Mouse (Mus musculus): ENCODE measurements at regions not wholly inside any gene's neighbourhood (a gene's known extent, or its start where the extent isn't known, plus 50 kb on each side); places are given as distances from the start of the nearest gene placed in this dataset.
"Not testable (repeated sequence)": the region's sequence is repeated elsewhere in the genome, so short reads cannot be mapped to it uniquely, and the experiment has no call there.

GRCm38 (mm10) chr4:110093040-110093820 lies 115.4 kb downstream of the Dmrta2 start:
- no peak overlapping the region for H3K9ac ChIP-seq (replicated peaks)
- H3K27me3 ChIP-seq (replicated peaks) = no peaks in the 10 kb centered on the region
- H3K4me1 ChIP-seq = peaks cover 10% of the 10 kb centered on the region; the same call in 1 of the 2 replicates
- WGBS = 90% methylated on average over 6 of the region's 6 CpGs
- H3K4me3 ChIP-seq (replicated peaks) = no peak overlapping the region
- H3K36me3 ChIP-seq = no peaks in the 10 kb centered on the region
- H3K9me3 ChIP-seq (replicated peaks) = no peaks in the 10 kb centered on the region
- no peak overlapping the region for H3K4me2 ChIP-seq
- H3K27ac ChIP-seq (replicated peaks) = no peak overlapping the region
- no peak for ATAC-seq (ENCODE audit: low FRiP score)

GRCm38 (mm10) chr4:110094541-110094940 lies 116.7 kb downstream of the Dmrta2 start:
- no peaks in the 10 kb centered on the region for H3K27me3 ChIP-seq (replicated peaks)
- H3K9me3 ChIP-seq (replicated peaks) = no peaks in the 10 kb centered on the region
- no peak overlapping the region for H3K27ac ChIP-seq (replicated peaks)
- no peak overlapping the region for H3K4me2 ChIP-seq
- WGBS = 93% methylated on average over 1 of the region's 1 CpGs
- no peaks in the 10 kb centered on the region for H3K36me3 ChIP-seq
- no peak overlapping the region for H3K9ac ChIP-seq (replicated peaks)
- ATAC-seq (ENCODE audit: low FRiP score) = no peak
- peaks cover 10% of the 10 kb centered on the region; the same call in 1 of the 2 replicates for H3K4me1 ChIP-seq
- no peak overlapping the region for H3K4me3 ChIP-seq (replicated peaks)

DNA sequence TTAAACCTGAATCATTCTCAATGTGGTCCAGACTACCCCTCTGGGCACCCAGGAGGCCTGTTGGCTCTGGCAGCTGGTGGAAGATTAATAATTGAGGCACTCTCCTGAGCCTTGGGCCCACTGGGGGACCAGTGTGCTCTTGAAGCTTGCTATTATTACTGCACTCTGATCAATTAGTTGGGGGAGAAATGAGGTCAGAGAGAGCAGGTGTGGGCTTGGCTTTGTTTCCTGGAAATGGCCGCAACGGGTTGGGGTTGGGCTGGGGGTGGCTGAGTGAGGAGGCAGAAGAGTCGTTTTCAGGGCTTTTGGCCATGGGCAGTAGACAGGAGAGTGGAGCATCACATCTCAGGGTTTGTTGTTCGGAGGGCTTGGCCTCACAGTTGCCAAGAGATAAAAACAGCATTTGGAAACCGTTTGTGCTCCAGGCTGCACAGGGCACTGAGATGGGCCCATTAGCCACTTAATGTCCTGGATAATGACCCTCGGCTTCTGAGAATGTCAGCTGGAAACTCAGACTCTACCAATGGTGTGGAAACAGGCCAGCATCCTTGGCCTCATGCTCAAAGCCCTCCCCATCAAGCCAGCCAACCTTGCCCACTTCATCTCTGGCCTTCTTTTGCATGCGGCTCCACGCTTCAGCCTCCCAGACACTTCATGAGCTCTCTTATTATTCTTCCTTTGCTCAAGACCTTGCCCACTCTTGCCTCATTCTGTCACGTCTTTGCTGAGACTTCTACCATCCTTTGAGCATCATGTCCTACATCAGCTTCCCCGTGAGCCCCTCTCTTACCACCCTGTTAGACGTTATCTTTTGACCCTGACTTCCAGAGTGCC lies 118.1 kb downstream of the Dmrta2 start:
- WGBS = 52% methylated on average over 11 of the region's 11 CpGs
- Histone ChIP-seq H3K36me3 (no peaks in the 10 kb centered on the region), H3K9ac (replicated peaks) (no peak overlapping the region), H3K4me3 (replicated peaks) (no peak overlapping the region), H3K4me1 (peaks cover 10% of the 10 kb centered on the region; the same call in 1 of the 2 replicates), H3K27me3 (replicated peaks) (no peaks in the 10 kb centered on the region), H3K4me2 (no peak overlapping the region), H3K27ac (replicated peaks) (peak overlapping the region; percentile 37; the same call in 1 of the 2 replicates), H3K9me3 (replicated peaks) (no peaks in the 10 kb centered on the region)
- ATAC-seq (ENCODE audit: low FRiP score) = peak; percentile 72

DNA sequence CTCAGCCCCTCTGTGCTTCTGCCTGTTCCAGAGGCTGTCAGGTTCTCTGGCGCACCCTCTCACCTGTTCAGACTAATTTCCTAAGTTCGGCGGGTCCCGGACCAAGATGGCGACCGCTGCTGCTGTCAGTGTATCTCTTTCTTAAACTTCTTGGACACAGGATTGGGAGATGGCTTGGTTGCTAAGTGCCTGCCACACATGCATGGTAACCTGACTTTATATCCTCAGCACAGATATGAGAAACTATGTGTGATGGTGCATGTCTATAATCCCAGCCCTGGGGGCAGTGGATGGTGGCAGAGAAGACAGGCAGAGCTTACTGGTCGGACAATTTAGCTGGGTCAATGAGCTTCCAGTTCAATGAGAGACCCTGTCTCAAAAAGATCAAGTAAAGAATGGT lies 126.3 kb downstream of the Dmrta2 start:
- H3K9ac ChIP-seq (replicated peaks); H3K9me3 ChIP-seq (replicated peaks); H3K4me1 ChIP-seq; H3K36me3 ChIP-seq; H3K4me2 ChIP-seq; H3K27ac ChIP-seq (replicated peaks); H3K27me3 ChIP-seq (replicated peaks); H3K4me3 ChIP-seq (replicated peaks); ATAC-seq (ENCODE audit: low FRiP score): not testable (repeated sequence)
- WGBS = 94% methylated on average over 6 of the region's 7 CpGs

DNA sequence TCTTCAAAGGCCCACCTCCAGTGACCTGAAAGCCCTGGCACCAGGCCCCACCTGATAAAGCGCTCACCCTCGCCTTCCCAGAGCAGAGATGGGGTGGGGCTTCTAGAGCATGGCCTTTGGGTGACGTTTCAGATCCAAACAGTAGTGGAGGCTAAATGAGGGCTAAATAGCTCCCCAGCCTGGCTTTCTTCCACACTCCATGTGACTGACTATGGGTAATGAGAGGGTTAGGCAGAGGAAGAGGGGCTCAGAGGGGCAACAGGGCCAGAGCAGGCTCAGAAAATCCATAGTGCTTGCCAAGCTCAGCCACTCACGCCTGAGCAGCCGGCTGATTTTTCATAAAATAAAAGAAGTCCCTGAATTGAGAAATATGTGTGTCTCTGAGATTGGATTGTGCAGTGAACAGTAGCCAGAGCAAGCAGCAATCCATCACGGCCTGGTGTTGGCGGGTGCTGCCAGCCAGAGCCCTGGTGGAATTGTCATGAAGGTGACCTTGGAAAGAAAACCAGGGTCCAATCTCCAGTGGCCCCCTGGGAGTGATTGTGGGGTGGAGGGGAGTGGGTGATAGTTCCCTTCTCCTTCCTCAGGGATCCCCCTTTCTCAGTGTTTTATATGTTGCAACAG lies 128.9 kb downstream of the Dmrta2 start:
- Histone ChIP-seq H3K4me3 (replicated peaks) (no peak overlapping the region), H3K4me2 (no peak overlapping the region), H3K27me3 (replicated peaks) (no peaks in the 10 kb centered on the region), H3K4me1 (no peaks in the 10 kb centered on the region), H3K27ac (replicated peaks) (0 out of 2 replicates have a peak overlapping the region, but pooled peaks have one; percentile 25), H3K36me3 (no peaks in the 10 kb centered on the region), H3K9me3 (replicated peaks) (no peaks in the 10 kb centered on the region), H3K9ac (replicated peaks) (no peak overlapping the region)
- WGBS = 70% methylated on average over 7 of the region's 7 CpGs
- peak; percentile 59; the same call in 1 of the 2 replicates for ATAC-seq (ENCODE audit: low FRiP score)

- no peak for ATAC-seq (ENCODE audit: low FRiP score)
- Histone ChIP-seq H3K27me3 (replicated peaks) (no peaks in the 10 kb centered on the region), H3K36me3 (no peaks in the 10 kb centered on the region), H3K4me1 (peaks cover 15% of the 10 kb centered on the region), H3K27ac (replicated peaks) (peak overlapping the region; percentile 87), H3K4me2 (no peak overlapping the region), H3K4me3 (replicated peaks) (no peak overlapping the region), H3K9me3 (replicated peaks) (no peaks in the 10 kb centered on the region), H3K9ac (replicated peaks) (no peak overlapping the region)
- 38% methylated on average over 9 of the region's 9 CpGs for WGBS
Measured at GRCm38 (mm10) chr4:110119438-110119837, 141.6 kb downstream of the Dmrta2 start.

- no peaks in the 10 kb centered on the region for H3K9me3 ChIP-seq (replicated peaks)
- peak overlapping the region; percentile 87 for H3K27ac ChIP-seq (replicated peaks)
- no peaks in the 10 kb centered on the region for H3K36me3 ChIP-seq
- no peak overlapping the region for H3K9ac ChIP-seq (replicated peaks)
- peaks cover 15% of the 10 kb centered on the region for H3K4me1 ChIP-seq
- H3K4me3 ChIP-seq (replicated peaks) = no peak overlapping the region
- 20% methylated on average over 3 of the region's 3 CpGs for whole genome bisulfite sequencing
- no peak overlapping the region for H3K4me2 ChIP-seq
- ATAC-seq (ENCODE audit: low FRiP score) = 0 out of 2 replicates have a peak, but pooled peaks have one; percentile 18
- H3K27me3 ChIP-seq (replicated peaks) = no peaks in the 10 kb centered on the region
Measured at GRCm38 (mm10) chr4:110119874-110120273, 142.0 kb downstream of the Dmrta2 start.

DNA sequence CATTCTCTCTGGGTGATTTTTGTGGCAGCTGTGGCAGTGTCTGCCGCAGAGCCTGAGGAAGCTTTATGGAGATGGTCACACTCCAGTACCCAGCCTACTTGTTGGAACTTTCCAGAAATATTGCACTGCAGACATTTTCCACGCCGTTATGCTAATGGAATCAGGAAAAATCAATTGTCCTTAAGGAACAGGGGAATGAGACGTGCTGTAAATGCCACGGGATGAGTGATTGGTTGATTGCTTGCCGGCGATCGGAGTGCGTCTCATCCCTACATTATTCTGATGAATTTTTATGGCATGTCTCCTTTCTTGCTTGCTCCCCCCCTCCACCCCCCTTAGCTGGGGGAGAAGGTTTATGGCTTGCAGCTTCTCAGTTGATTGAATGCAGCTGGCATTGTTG lies 142.9 kb downstream of the Dmrta2 start:
- Histone ChIP-seq H3K27ac (replicated peaks) (peak overlapping the region; percentile 87), H3K4me1 (peaks cover 15% of the 10 kb centered on the region), H3K4me2 (peak overlapping the region; percentile 27), H3K9ac (replicated peaks) (no peak overlapping the region), H3K9me3 (replicated peaks) (no peaks in the 10 kb centered on the region), H3K27me3 (replicated peaks) (no peaks in the 10 kb centered on the region), H3K36me3 (no peaks in the 10 kb centered on the region), H3K4me3 (replicated peaks) (no peak overlapping the region)
- ATAC-seq (ENCODE audit: low FRiP score) = peak; percentile 86
- WGBS = 8% methylated on average over 9 of the region's 9 CpGs

- no peaks in the 10 kb centered on the region for H3K27me3 ChIP-seq (replicated peaks)
- peak overlapping the region; percentile 87 for H3K27ac ChIP-seq (replicated peaks)
- WGBS = 11% methylated on average over 5 of the region's 5 CpGs
- H3K4me2 ChIP-seq = peak overlapping the region; percentile 27; the same call in 1 of the 2 replicates
- H3K4me3 ChIP-seq (replicated peaks) = no peak overlapping the region
- no peaks in the 10 kb centered on the region for H3K36me3 ChIP-seq
- peaks cover 15% of the 10 kb centered on the region for H3K4me1 ChIP-seq
- H3K9ac ChIP-seq (replicated peaks) = no peak overlapping the region
- ATAC-seq (ENCODE audit: low FRiP score) = peak; percentile 19; the same call in 1 of the 2 replicates
- H3K9me3 ChIP-seq (replicated peaks) = no peaks in the 10 kb centered on the region
Measured at GRCm38 (mm10) chr4:110121447-110121846, 143.6 kb downstream of the Dmrta2 start.

- ATAC-seq (ENCODE audit: low FRiP score) = no peak
- Histone ChIP-seq H3K9ac (replicated peaks) (no peak overlapping the region), H3K27ac (replicated peaks) (no peak overlapping the region; the same call in 1 of the 2 replicates), H3K4me1 (peaks cover 20% of the 10 kb centered on the region), H3K4me2 (no peak overlapping the region), H3K9me3 (replicated peaks) (no peaks in the 10 kb centered on the region), H3K4me3 (replicated peaks) (no peak overlapping the region), H3K36me3 (no peaks in the 10 kb centered on the region), H3K27me3 (replicated peaks) (no peaks in the 10 kb centered on the region)
- 10% methylated on average over 6 of the region's 6 CpGs for WGBS
Measured at GRCm38 (mm10) chr4:110125067-110125784, 147.4 kb downstream of the Dmrta2 start.

DNA sequence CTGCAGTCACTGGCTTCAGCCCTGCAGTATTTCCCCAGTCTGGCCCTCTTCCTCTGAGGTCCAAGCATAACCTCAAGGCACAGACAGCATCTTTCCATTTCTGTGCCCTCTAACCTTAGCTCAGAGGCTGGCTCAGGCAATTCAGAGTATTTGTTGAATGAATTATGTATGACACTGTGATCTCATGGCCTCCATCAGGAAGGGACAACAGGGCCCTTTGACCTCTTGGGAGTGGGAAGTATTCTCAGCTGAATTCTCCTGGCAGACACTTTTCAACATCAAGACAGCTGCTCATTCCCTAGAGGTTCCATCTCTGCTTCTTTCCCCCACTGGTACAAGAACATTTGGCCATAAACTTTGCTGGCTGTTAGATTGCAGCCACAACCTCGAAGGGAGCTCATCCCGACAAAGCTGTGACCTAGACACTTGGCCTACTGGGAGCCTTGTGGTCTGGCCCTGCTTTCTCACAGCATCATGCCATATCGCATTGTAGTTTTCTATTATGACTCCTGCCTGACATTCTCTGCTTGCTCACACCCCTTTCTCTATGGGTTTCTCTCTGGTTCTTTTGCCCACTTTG lies 150.2 kb downstream of the Dmrta2 start:
- no peak for ATAC-seq (ENCODE audit: low FRiP score)
- WGBS = 53% methylated on average over 3 of the region's 3 CpGs
- Histone ChIP-seq H3K27me3 (replicated peaks) (no peaks in the 10 kb centered on the region), H3K36me3 (no peaks in the 10 kb centered on the region), H3K4me2 (no peak overlapping the region), H3K4me3 (replicated peaks) (no peak overlapping the region), H3K9me3 (replicated peaks) (no peaks in the 10 kb centered on the region), H3K27ac (replicated peaks) (no peak overlapping the region), H3K9ac (replicated peaks) (no peak overlapping the region), H3K4me1 (peaks cover 5% of the 10 kb centered on the region)
